Mouse (Mus musculus) forebrain, embryonic 15.5 days (tissue): Measurements from ENCODE around the gene Baat. TPM values are rescaled to one million over a fixed set of nuclear protein-coding genes. Genes with fewer than 3 reads are reported as not detected.

ENCODE experiments used
- polyA plus RNA-seq: library from polyadenylated mRNA; unstranded; fragments of >200 nt; fragmentation: Nextera tagmentation; extraction: Ambion mirVana; gene quantifications from 2 replicates; pipeline ENCODE4 v1.2.1, GENCODE M21; 2015

Baat gene
- polyA plus RNA-seq, 1 experiment from 2014 or later = not detected

Other genes starting within 250 kb of the Baat start
- gene Acnat2, start 98.4 kb downstream of the Baat start, polyA plus RNA-seq = not detected in 2 replicates
- not detected in 2 replicates for gene Acnat1, start 32.6 kb downstream of the Baat start, polyA plus RNA-seq
- 76.1 and 77.7 TPM in 2 replicates for gene Mrpl50, start 14.5 kb upstream of the Baat start, polyA plus RNA-seq
- gene Zfp189, start 14.6 kb upstream of the Baat start, polyA plus RNA-seq = 13.5 and 14.9 TPM in 2 replicates
- gene Aldob, start 43.0 kb upstream of the Baat start, polyA plus RNA-seq = 0.18 TPM in 2 replicates
- 49.9 and 55.8 TPM in 2 replicates for gene Tmem246, start 91.3 kb upstream of the Baat start, polyA plus RNA-seq
- 57.2 and 60.1 TPM in 2 replicates for gene Rnf20, start 125.4 kb upstream of the Baat start, polyA plus RNA-seq
- gene Ppp3r2, start 175.5 kb upstream of the Baat start, polyA plus RNA-seq = 0.18 and 0.32 TPM in 2 replicates